Mouse (Mus musculus): ENCODE measurements at regions not wholly inside any gene's neighbourhood (a gene's known extent, or its start where the extent isn't known, plus 50 kb on each side); places are given as distances from the start of the nearest gene placed in this dataset.
A peak's percentile ranks its signal among the peaks of the same experiment; 100 is the strongest.

DNA sequence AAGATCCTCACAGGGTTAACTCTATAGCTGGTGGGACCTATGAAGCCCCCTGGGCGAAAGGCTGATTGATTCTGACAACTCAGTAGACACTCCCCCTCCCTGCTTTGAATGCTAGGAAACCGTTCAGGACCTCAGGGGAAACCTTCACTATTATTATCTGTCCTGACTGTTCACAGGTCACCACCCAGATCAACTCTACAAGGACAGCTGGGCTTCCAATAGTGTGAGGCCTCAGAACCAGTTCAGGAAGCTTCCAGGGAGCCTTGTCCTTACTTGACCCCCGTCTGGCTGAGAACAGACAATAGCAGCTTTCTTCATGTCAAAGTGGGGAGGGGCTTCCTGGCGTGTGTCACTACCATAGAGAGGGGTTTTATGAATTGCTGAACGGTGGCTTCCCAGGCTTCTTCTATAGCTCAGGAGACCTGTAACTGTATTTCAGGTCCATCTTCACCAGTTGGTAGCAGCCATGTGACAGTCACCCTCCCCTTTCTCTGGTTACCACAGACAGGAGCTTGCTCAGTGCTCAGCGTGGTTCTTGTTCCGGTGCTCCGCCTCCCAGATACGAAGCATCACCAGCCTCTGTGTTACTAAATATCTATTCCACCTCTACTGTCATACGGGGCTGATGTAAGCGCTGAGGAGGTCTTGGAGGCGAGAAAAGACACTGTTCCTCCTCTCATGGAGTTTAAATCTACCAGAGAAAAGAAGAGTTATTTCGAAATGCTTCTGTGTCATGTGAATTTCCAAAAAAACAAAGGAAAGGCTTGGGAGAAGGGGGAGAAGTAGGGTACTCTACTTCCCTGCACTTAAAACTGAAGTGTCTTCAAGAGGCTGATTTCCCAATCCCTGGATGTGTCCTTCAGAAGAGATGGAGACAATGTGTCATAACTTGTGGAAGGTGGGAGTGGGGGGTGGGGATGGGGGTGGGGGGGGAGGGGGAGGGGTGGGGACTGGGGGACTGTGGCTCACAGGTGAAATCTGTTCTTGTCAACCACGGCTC lies 96.9 kb downstream of the Vcpkmt start:
- Histone ChIP-seq H3K4me1 (replicated peaks) (peaks cover 8% of the 10 kb centered on the region), H3K9me3 (replicated peaks) (no peaks in the 10 kb centered on the region), H3K9ac (no peak overlapping the region), H3K36me3 (replicated peaks) (no peaks in the 10 kb centered on the region), H3K27me3 (no peaks in the 10 kb centered on the region), H3K4me3 (replicated peaks) (no peak overlapping the region), H3K4me2 (peak overlapping the region; percentile 14; the same call in 1 of the 2 replicates), H3K27ac (replicated peaks) (no peak overlapping the region)
- no peak for ATAC-seq (ENCODE audit: insufficient read depth)
- WGBS (ENCODE audit: insufficient replicate concordance) = 23% methylated on average over 14 of the region's 14 CpGs

GRCm38 (mm10) chr12:69481420-69481819 lies 101.4 kb downstream of the Vcpkmt start:
- no peak for ATAC-seq (ENCODE audit: insufficient read depth)
- Histone ChIP-seq H3K27me3 (no peaks in the 10 kb centered on the region), H3K9ac (no peak overlapping the region), H3K4me3 (replicated peaks) (no peak overlapping the region), H3K4me1 (replicated peaks) (peaks cover 14% of the 10 kb centered on the region), H3K27ac (replicated peaks) (no peak overlapping the region), H3K36me3 (replicated peaks) (no peaks in the 10 kb centered on the region), H3K9me3 (replicated peaks) (no peaks in the 10 kb centered on the region), H3K4me2 (no peak overlapping the region)
- WGBS (ENCODE audit: insufficient replicate concordance) = 66% methylated on average over 3 of the region's 3 CpGs

DNA sequence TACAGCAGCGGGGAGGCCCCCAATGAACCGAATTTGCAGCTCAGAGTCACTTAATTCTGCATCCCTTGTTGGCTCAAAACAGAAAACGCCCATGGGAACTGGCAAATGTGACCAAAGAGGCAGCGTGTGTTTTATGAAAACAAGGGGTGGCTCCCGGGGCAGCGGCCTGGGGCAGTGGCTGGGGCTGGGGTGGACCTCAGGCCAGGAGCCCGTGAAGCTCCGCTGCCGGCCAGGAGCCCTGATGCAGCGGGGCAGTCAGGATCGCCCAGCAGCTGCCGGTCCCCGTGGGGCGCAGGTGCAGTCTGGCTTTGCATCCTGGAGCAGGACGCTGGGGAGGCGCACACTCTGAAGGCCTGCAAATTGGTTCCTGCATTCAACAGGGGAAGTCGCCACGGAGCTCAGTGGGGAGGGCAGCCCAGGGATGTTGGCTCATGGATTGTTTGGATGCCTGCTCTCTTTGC lies 104.4 kb upstream of the Gm9887 start:
- Histone ChIP-seq H3K9ac (no peak overlapping the region), H3K9me3 (replicated peaks) (no peaks in the 10 kb centered on the region), H3K27me3 (no peaks in the 10 kb centered on the region), H3K36me3 (replicated peaks) (no peaks in the 10 kb centered on the region), H3K4me2 (peak overlapping the region; percentile 41), H3K4me3 (replicated peaks) (no peak overlapping the region), H3K27ac (replicated peaks) (no peak overlapping the region), H3K4me1 (replicated peaks) (peaks cover 6% of the 10 kb centered on the region; the same call in 1 of the 2 replicates)
- ATAC-seq (ENCODE audit: insufficient read depth) = no peak
- 37% methylated on average over 18 of the region's 18 CpGs for WGBS (ENCODE audit: insufficient replicate concordance)

DNA sequence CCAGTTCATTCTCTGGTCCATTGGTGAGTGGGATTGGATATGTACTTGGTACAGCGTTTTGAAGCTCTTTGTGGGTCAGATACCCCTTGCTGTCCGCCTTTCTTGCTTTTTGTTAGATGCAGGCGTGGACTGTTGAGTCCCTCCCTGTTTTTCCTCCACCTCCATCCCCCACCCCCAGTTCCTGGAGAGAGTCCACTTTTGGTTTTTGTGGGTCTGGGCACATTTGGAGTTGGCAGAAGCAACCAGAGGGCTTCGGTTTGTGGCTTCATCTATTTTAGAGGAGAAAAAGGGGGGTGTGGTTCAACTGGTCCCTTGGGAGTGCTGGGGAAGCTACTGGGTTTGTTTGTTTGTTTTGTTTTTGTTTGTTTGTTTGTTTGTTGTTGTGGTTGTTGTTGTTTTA lies 103.9 kb upstream of the Gm9887 start:
- Histone ChIP-seq H3K27me3 (no peaks in the 10 kb centered on the region), H3K36me3 (replicated peaks) (no peaks in the 10 kb centered on the region), H3K9me3 (replicated peaks) (no peaks in the 10 kb centered on the region), H3K4me2 (no peak overlapping the region), H3K4me3 (replicated peaks) (no peak overlapping the region), H3K27ac (replicated peaks) (no peak overlapping the region), H3K9ac (no peak overlapping the region), H3K4me1 (replicated peaks) (peaks cover 6% of the 10 kb centered on the region; the same call in 1 of the 2 replicates)
- WGBS (ENCODE audit: insufficient replicate concordance) = 57% methylated on average over 4 of the region's 4 CpGs
- no peak for ATAC-seq (ENCODE audit: insufficient read depth)

DNA sequence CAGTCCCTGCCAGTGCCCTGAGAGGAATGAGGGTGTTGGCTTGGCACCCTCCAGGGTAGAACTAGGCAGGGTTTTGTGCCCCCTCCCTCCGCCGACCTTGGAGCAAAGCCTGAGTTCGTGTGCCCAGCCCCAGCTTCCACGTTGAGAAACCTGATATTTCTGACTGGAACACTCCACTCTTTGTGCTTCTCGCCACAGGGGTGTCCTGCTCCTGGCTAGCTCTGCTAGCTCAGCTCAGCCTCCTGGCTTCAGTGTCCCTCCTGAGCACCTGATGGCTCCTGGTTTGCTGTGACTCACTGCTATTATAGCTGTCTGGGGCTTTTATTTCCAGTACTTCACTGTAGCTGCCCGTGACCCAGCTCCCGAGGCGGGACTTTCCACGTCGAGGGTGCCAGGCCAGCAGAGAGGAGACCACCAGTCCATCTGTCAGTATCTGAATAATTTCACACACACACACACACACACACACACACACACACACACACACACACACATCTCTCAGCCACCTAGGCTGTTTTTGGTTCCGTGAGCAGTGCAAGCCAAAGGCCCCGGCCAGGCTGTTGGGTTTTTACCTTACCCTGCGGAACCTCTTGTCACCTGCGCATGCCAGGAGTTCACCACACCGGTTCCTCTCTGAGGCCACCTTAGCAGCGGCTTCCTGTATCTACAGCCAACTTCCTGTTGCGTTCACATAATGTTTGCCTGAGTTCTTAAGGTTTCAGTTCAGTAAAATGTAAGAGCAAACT lies 102.8 kb upstream of the Gm9887 start:
- Histone ChIP-seq H3K27me3 (no peaks in the 10 kb centered on the region), H3K4me3 (replicated peaks) (no peak overlapping the region), H3K36me3 (replicated peaks) (no peaks in the 10 kb centered on the region), H3K9ac (no peak overlapping the region), H3K9me3 (replicated peaks) (no peaks in the 10 kb centered on the region), H3K27ac (replicated peaks) (no peak overlapping the region), H3K4me2 (peak overlapping the region; percentile 15; the same call in 1 of the 2 replicates), H3K4me1 (replicated peaks) (peaks cover 6% of the 10 kb centered on the region; the same call in 1 of the 2 replicates)
- WGBS (ENCODE audit: insufficient replicate concordance) = 36% methylated on average over 17 of the region's 17 CpGs
- ATAC-seq (ENCODE audit: insufficient read depth) = no peak

DNA sequence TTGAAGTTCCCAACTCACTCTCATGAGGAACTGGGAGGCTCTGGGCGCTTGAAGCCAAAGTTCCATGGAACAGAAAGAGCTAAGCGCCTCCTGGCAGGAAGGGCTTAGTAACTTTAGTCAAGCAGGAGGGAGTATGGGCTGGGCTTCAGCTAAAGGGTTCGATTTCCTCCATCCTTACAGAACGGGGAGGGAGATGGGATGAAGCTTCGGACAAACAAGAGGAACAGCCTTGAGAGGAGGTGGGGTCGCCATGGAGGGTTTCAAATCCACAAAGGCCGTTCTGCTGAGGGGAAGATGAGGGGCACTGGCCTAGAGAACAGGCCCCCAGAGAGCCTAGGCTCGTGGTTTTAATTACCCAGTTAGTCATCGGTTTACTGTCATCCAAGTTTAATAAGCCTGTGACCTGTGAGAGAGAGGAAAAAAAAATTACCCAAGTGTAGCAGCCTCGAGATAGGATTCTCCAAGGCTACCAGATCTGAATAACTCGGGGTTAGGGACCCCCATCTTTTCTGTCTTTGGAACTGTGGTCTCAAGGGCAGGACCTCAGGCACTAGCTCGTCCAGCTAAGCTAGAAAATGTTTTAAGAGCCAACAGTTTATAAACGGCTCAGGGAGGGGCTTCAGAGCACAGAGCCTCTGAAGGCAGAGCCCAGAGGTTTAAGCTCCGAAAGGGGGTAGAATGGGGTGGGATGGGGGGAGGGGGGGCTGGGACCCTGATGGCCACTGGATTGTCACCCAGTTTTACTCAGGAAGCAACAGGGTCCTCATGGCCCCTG lies 102.1 kb upstream of the Gm9887 start:
- no peak overlapping the region for H3K9ac ChIP-seq
- H3K4me1 ChIP-seq (replicated peaks) = peaks cover 6% of the 10 kb centered on the region; the same call in 1 of the 2 replicates
- no peaks in the 10 kb centered on the region for H3K36me3 ChIP-seq (replicated peaks)
- H3K9me3 ChIP-seq (replicated peaks) = no peaks in the 10 kb centered on the region
- no peak overlapping the region for H3K4me2 ChIP-seq
- ATAC-seq (ENCODE audit: insufficient read depth) = no peak
- H3K4me3 ChIP-seq (replicated peaks) = no peak overlapping the region
- WGBS (ENCODE audit: insufficient replicate concordance) = 49% methylated on average over 14 of the region's 14 CpGs
- H3K27me3 ChIP-seq = no peaks in the 10 kb centered on the region
- no peak overlapping the region for H3K27ac ChIP-seq (replicated peaks)

DNA sequence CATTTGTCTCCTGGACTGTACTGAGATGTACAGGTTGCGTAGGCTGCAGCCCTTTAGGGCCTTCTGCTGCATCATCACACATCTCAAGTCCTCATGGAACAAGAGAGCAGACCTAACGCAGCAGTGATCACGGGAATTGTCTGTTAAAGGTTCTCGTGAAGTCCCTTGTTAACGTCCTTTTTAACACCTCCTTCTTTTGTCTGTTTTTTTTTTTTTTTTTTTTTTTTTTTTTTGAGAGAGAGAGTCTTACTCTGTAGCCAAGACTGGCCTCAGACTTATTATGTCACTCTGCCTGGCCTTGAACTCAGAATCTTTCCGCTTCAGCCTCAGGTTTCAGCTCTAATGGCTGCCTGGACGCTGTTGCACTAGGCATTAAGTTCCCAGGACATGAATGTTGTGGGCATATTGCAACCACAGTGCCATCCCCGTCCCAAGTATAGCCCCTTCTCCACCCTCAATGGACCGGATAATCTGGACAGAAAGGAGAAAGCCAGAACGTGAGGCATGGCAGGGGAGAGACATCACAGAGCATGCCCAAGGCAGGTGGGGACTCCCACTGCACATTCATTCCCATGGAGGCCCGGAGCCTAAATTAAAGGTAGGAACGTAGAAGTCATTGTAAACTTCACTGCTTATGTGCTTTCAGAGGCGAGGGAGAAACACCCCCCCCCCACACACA lies 101.3 kb upstream of the Gm9887 start:
- no peak overlapping the region for H3K4me3 ChIP-seq (replicated peaks)
- H3K27me3 ChIP-seq = no peaks in the 10 kb centered on the region
- no peaks in the 10 kb centered on the region for H3K9me3 ChIP-seq (replicated peaks)
- 73% methylated on average over 13 of the region's 13 CpGs for WGBS (ENCODE audit: insufficient replicate concordance)
- no peak for ATAC-seq (ENCODE audit: insufficient read depth)
- peaks cover 6% of the 10 kb centered on the region; the same call in 1 of the 2 replicates for H3K4me1 ChIP-seq (replicated peaks)
- no peak overlapping the region for H3K4me2 ChIP-seq
- no peak overlapping the region for H3K9ac ChIP-seq
- no peaks in the 10 kb centered on the region for H3K36me3 ChIP-seq (replicated peaks)
- H3K27ac ChIP-seq (replicated peaks) = no peak overlapping the region

- H3K4me1 ChIP-seq (replicated peaks) = peaks cover 6% of the 10 kb centered on the region; the same call in 1 of the 2 replicates
- H3K9me3 ChIP-seq (replicated peaks) = no peaks in the 10 kb centered on the region
- ATAC-seq (ENCODE audit: insufficient read depth) = no peak
- H3K27me3 ChIP-seq = no peaks in the 10 kb centered on the region
- no peak overlapping the region for H3K27ac ChIP-seq (replicated peaks)
- H3K9ac ChIP-seq = no peak overlapping the region
- no peaks in the 10 kb centered on the region for H3K36me3 ChIP-seq (replicated peaks)
- no peak overlapping the region for H3K4me2 ChIP-seq
- H3K4me3 ChIP-seq (replicated peaks) = no peak overlapping the region
- 87% methylated on average over 9 of the region's 9 CpGs for WGBS (ENCODE audit: insufficient replicate concordance)
Observed at GRCm38 (mm10) chr12:69472912-69473311, 100.7 kb upstream of the Gm9887 start.

- no peak overlapping the region for H3K9ac ChIP-seq
- H3K4me3 ChIP-seq (replicated peaks) = no peak overlapping the region
- H3K4me2 ChIP-seq = no peak overlapping the region
- H3K9me3 ChIP-seq (replicated peaks) = no peaks in the 10 kb centered on the region
- ATAC-seq (ENCODE audit: insufficient read depth) = no peak
- no peak overlapping the region for H3K27ac ChIP-seq (replicated peaks)
- H3K27me3 ChIP-seq = no peaks in the 10 kb centered on the region
- WGBS (ENCODE audit: insufficient replicate concordance) = 65% methylated on average over 5 of the region's 5 CpGs
- H3K36me3 ChIP-seq (replicated peaks) = no peaks in the 10 kb centered on the region
- H3K4me1 ChIP-seq (replicated peaks) = peaks cover 4% of the 10 kb centered on the region; the same call in 1 of the 2 replicates
Observed at GRCm38 (mm10) chr12:69471876-69472275, 99.6 kb upstream of the Gm9887 start.

- 63% methylated on average over 6 of the region's 6 CpGs for WGBS (ENCODE audit: insufficient replicate concordance)
- no peaks in the 10 kb centered on the region for H3K4me1 ChIP-seq (replicated peaks)
- no peak for ATAC-seq (ENCODE audit: insufficient read depth)
- no peak overlapping the region for H3K27ac ChIP-seq (replicated peaks)
- no peak overlapping the region for H3K4me2 ChIP-seq
- H3K4me3 ChIP-seq (replicated peaks) = no peak overlapping the region
- no peaks in the 10 kb centered on the region for H3K36me3 ChIP-seq (replicated peaks)
- H3K9me3 ChIP-seq (replicated peaks) = no peaks in the 10 kb centered on the region
- H3K27me3 ChIP-seq = no peaks in the 10 kb centered on the region
- H3K9ac ChIP-seq = no peak overlapping the region
Observed at GRCm38 (mm10) chr12:69469004-69469403, 96.7 kb upstream of the Gm9887 start.

Data from liver, embryonic 15.5 days (tissue).